Mouse (Mus musculus): ENCODE results near the gene Gm21897. TPM values are rescaled to one million over a fixed set of nuclear protein-coding genes. Genes with fewer than 3 reads are reported as not detected.
"Not testable (repeated sequence)": the region's sequence is repeated elsewhere in the genome, so short reads cannot be mapped to it uniquely, and the experiment has no call there.

The Gm21897 gene
- polyA plus RNA-seq (2016; fragmentation: Nextera tagmentation; extraction: Ambion mirVana), result not detected in 2 replicates

DNA sequence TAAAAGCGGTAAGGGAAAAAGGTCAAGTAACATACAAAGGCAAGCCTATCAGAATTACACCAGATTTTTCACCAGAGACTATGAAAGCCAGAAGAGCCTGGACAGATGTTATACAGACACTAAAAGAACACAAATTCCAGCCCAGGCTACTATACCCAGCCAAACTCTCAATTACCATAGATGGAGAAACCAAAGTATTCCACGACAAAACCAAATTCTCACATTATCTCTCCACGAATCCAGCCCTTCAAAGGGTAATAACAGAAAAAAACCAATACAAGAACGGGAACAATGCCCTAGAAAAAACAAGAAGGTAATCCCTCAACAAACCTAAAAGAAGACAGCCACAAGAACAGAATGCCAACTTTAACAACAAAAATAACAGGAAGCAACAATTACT, at the start of gene Gm21897:
Gm21897 (plus strand) TSS at position 301 of the 400 bp plus-strand sequence.
- H3K9me3 ChIP-seq (replicated peaks); H3K4me3 ChIP-seq; ATAC-seq; H3K9ac ChIP-seq; H3K4me1 ChIP-seq; H3K27me3 ChIP-seq (replicated peaks); H3K27ac ChIP-seq; H3K4me2 ChIP-seq; H3K36me3 ChIP-seq: not testable (repeated sequence)
- WGBS (ENCODE audit: insufficient replicate concordance), result no CpG with 5 or more reads among the region's 4 CpGs

DNA sequence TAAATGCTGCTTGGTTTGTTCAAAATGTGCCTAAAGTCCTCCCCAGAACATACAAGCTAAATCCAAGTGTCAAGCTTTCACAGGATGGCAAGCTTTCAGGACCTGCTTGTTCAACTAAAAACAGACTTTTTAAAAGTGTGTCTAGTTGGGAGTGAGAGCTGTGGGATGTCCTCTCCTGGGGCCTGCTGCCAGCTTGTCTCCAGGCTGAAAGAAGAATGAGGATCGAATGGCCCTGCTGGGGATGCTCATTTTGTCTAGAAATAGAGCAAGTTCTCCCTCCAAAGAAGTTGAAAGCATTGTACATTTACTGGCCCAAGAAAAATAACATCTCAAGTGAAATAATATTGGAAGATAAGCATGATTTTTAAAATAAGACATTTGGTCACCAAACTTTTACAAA, 45.0 kb upstream of the Gm21897 start:
- Histone ChIP-seq H3K9ac (no peak overlapping the region), H3K27ac (no peak overlapping the region), H3K4me2 (no peak overlapping the region), H3K36me3 (no peaks in the 10 kb centered on the region), H3K9me3 (replicated peaks) (no peaks in the 10 kb centered on the region), H3K27me3 (replicated peaks) (no peaks in the 10 kb centered on the region), H3K4me1 (no peaks in the 10 kb centered on the region), H3K4me3 (no peak overlapping the region)
- no peak for ATAC-seq
- WGBS (ENCODE audit: insufficient replicate concordance), result 28% methylated on average over 1 of the region's 1 CpGs

DNA sequence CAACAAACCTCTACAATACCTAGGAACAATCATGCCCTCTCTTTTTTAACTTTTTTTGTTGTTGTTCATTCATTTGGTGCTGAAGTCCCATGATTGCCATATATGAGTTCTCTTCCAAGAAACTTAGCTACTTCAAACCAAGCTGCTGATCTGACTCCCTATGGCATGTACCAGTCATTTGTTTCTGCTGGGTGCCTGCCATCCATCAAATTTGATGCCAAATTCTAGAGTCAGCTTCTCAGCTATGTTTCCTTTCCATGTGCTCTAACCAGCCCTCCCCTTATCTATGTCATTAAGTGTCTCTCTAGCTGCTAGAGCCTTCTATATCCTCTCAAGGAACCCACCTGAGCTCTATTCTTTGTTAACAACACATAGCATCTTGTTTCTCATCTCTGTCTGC, 39.8 kb upstream of the Gm21897 start:
- no peak for ATAC-seq
- Histone ChIP-seq H3K9me3 (replicated peaks) (0 out of 2 replicates have a peak, but pooled peaks cover 7% of the 10 kb centered on the region), H3K27ac (no peak overlapping the region), H3K4me3 (no peak overlapping the region), H3K27me3 (replicated peaks) (no peaks in the 10 kb centered on the region), H3K9ac (no peak overlapping the region), H3K4me1 (no peaks in the 10 kb centered on the region), H3K36me3 (no peaks in the 10 kb centered on the region), H3K4me2 (no peak overlapping the region)

DNA sequence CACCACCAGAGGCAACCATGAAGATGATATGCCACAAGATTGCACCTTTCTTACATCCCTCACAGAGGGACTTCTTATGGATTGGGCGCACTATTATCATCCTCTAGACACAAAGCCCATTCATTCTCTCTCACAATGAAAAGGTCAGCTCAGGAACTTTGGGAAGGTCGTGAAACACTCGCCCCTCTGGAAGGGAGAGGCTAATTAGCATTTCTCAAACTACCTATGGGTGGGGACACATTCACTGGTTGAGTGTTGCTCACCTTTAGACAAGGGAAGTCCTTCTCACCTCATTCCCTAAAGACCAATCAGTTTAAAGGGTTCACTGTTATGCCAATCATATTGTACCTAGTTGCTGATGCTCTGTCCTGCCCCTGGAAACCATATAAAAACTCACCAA, 24.2 kb upstream of the Gm21897 start:
- no peaks in the 10 kb centered on the region for H3K4me1 ChIP-seq
- H3K9ac ChIP-seq, result no peak overlapping the region
- no peak overlapping the region for H3K27ac ChIP-seq
- no peak overlapping the region for H3K4me2 ChIP-seq
- 48% methylated on average over 3 of the region's 3 CpGs for WGBS (ENCODE audit: insufficient replicate concordance)
- no peaks in the 10 kb centered on the region for H3K36me3 ChIP-seq
- no peaks in the 10 kb centered on the region for H3K9me3 ChIP-seq (replicated peaks)
- no peak overlapping the region for H3K4me3 ChIP-seq
- no peaks in the 10 kb centered on the region for H3K27me3 ChIP-seq (replicated peaks)
- ATAC-seq, result no peak

DNA sequence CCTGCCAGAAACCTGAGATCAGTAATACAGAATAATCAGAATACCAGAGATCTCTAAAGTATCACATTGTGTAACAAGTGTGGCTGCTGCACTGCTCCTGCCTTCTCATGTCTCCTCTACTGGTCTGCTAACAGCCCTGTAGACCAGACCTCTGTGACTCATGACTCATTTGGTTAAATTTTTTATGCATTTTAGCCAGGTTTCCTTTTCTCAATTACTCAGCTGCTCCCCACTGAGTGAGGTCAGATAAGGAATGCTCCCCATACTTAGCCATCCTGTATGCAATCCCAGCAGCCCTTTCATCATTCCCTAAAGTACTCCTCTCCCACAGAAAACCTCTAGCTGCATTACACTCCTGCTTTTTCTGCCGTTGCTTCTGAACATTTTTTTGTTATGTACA, 23.0 kb upstream of the Gm21897 start:
- Histone ChIP-seq H3K27me3 (replicated peaks) (no peaks in the 10 kb centered on the region), H3K9me3 (replicated peaks) (no peaks in the 10 kb centered on the region), H3K27ac (no peak overlapping the region), H3K4me3 (no peak overlapping the region), H3K9ac (no peak overlapping the region), H3K36me3 (no peaks in the 10 kb centered on the region), H3K4me2 (no peak overlapping the region), H3K4me1 (no peaks in the 10 kb centered on the region)
- 39% methylated on average over 1 of the region's 1 CpGs for WGBS (ENCODE audit: insufficient replicate concordance)
- ATAC-seq, result no peak

DNA sequence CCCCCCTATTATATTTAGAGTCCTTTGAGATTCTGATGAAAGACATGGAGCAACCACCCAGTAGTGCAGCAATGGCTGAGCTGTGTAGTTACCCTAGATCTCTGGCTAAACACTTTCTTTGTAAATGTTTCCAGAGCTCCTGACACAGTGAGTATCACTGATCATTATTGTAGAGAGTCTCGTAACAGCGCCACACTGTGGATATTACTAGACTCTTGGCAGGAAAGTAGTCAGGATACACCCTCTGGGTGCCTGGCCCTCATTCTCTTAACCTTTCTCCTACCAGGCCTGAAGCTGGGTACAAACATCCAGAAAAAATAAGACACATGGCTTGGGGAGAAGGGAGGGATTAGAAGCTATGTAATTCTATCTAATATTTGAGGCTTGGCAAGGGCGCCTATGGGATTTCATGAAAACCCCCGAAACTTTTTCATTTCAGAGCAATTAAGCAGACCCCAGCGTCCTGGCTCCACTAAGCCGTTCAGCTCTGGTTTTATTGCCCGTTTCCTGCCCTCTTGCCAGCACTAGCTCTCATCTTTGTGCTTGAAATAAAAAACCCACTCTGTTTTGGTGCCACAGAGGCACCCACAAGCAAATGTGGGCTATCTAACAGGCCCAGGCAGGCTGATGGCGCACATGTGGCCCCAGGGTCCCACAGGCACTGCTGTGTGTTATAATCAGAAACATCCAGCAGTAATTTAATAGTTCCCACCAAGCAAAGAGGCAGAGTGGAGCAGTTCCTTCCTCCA, 22.2 kb upstream of the Gm21897 start:
- Histone ChIP-seq H3K4me3 (no peak overlapping the region), H3K9me3 (replicated peaks) (no peaks in the 10 kb centered on the region), H3K27me3 (replicated peaks) (no peaks in the 10 kb centered on the region), H3K36me3 (no peaks in the 10 kb centered on the region), H3K4me2 (no peak overlapping the region), H3K4me1 (no peaks in the 10 kb centered on the region), H3K27ac (no peak overlapping the region), H3K9ac (no peak overlapping the region)
- WGBS (ENCODE audit: insufficient replicate concordance), result 52% methylated on average over 8 of the region's 8 CpGs
- no peak for ATAC-seq

DNA sequence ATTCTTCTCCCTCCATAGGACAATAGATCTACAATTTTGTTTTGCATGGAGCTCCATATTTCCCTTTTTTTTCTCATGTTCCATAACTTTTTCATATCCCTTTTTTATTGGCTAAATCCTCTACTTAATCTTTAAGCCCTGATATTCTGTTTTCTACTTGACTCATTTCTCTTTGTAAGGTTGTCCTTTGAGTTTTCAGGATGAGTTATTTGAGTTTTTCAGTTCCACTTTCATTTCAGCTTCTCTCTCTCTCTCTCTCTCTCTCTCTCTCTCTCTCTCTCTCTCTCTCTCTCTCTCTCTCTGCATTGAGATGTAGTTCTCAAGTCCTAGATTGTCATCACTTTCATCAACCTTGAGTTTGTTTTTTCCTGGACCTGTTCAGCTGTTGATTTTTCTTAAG, 17.3 kb downstream of the Gm21897 start:
- ATAC-seq, result no peak
- Histone ChIP-seq H3K9me3 (replicated peaks) (no peaks in the 10 kb centered on the region), H3K4me1 (no peaks in the 10 kb centered on the region), H3K27ac (no peak overlapping the region), H3K36me3 (no peaks in the 10 kb centered on the region), H3K4me3 (no peak overlapping the region), H3K27me3 (replicated peaks) (no peaks in the 10 kb centered on the region), H3K9ac (no peak overlapping the region), H3K4me2 (no peak overlapping the region)

DNA sequence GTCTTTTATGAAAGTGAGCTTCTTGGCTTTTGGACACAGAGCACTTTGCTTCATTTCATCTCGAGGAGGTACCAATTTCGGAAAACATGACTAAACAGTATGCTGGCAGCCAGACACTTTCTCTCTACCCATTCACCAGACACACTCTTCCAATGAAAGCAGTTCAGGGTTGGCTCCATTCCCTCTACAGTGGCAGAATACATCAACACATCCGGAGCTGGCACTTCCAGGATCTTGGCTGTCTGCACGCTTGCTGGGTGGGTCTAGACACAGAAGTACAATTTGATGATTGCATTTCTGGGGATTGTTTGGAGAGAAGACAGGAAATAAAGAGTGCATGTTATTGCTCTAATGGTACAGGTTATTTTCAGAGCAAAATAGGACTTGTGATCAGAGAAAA, 21.8 kb downstream of the Gm21897 start:
- Histone ChIP-seq H3K36me3 (no peaks in the 10 kb centered on the region), H3K9ac (no peak overlapping the region), H3K27me3 (replicated peaks) (no peaks in the 10 kb centered on the region), H3K4me1 (no peaks in the 10 kb centered on the region), H3K27ac (no peak overlapping the region), H3K4me3 (no peak overlapping the region), H3K9me3 (replicated peaks) (no peaks in the 10 kb centered on the region), H3K4me2 (no peak overlapping the region)
- no peak for ATAC-seq
- 56% methylated on average over 4 of the region's 4 CpGs for WGBS (ENCODE audit: insufficient replicate concordance)

DNA sequence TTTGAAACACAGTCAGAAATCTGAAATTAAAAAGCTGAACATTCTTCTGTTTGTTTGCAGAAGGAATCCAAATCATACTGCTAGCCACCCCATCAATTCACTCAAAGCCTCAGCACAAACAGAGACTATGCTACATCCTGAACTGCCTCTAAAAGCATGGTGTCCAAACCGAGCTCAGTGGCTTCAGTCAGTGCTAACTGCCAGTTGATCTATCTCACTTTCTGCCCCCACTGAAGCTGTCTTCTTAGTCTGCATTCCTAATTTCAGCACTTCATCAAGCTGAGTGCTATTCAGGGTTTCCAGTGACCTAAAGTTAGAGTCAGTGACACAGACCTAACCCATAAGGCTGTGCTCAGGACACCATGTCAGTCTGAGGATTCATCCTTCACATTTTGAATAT, 28.8 kb downstream of the Gm21897 start:
- no peaks in the 10 kb centered on the region for H3K36me3 ChIP-seq
- no peaks in the 10 kb centered on the region for H3K9me3 ChIP-seq (replicated peaks)
- no peaks in the 10 kb centered on the region for H3K27me3 ChIP-seq (replicated peaks)
- H3K9ac ChIP-seq, result no peak overlapping the region
- no peak for ATAC-seq
- WGBS (ENCODE audit: insufficient replicate concordance), result 41% methylated on average over 1 of the region's 1 CpGs
- H3K27ac ChIP-seq, result no peak overlapping the region
- H3K4me1 ChIP-seq, result no peaks in the 10 kb centered on the region
- no peak overlapping the region for H3K4me2 ChIP-seq
- H3K4me3 ChIP-seq, result no peak overlapping the region

DNA sequence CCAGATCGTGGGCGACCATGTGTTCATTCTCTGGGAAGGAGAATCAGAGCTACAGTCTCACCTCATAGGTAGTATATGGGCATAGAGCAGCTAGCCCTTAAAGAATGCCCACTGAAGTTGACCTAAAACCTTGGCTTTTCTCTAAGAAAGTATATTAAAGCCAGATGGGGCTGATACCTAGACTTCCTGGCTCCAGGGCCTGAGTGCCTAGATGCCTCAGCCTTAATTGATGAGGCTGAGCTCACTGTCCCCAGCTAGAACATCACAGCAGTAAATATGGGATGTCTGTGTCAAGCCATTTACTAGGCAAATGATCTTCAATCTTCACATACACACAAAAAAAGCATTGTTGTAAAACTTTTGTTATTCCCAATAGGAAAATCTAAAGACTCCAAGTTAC, 32.1 kb downstream of the Gm21897 start:
- 60% methylated on average over 2 of the region's 2 CpGs for WGBS (ENCODE audit: insufficient replicate concordance)
- Histone ChIP-seq H3K36me3 (no peaks in the 10 kb centered on the region), H3K9me3 (replicated peaks) (no peaks in the 10 kb centered on the region), H3K27me3 (replicated peaks) (no peaks in the 10 kb centered on the region), H3K9ac (no peak overlapping the region), H3K4me1 (no peaks in the 10 kb centered on the region), H3K4me2 (no peak overlapping the region), H3K27ac (no peak overlapping the region), H3K4me3 (no peak overlapping the region)
- no peak for ATAC-seq

DNA sequence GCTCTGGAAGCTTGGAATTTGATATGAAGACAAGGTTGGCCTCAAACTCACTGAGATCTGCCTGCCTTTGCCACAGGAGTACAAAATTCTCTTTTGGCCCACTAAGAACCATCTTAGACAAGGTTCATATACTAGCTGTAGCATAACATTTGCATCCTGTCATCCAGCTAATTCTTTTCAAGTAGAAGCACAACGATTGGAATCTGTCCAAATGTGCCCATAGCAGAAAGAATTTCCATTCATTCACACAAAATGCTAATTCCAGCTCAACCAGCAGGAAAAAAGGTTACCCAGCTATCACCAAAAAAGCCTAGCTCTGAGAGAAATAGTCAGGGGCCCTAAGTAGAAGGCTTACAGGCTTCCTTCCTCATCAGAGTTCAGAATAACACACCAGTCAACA, 34.0 kb downstream of the Gm21897 start:
- Histone ChIP-seq H3K4me1 (no peaks in the 10 kb centered on the region), H3K9ac (no peak overlapping the region), H3K4me3 (no peak overlapping the region), H3K27me3 (replicated peaks) (no peaks in the 10 kb centered on the region), H3K9me3 (replicated peaks) (no peaks in the 10 kb centered on the region), H3K4me2 (no peak overlapping the region), H3K27ac (no peak overlapping the region), H3K36me3 (no peaks in the 10 kb centered on the region)
- no peak for ATAC-seq
- 53% methylated on average over 1 of the region's 1 CpGs for WGBS (ENCODE audit: insufficient replicate concordance)

DNA sequence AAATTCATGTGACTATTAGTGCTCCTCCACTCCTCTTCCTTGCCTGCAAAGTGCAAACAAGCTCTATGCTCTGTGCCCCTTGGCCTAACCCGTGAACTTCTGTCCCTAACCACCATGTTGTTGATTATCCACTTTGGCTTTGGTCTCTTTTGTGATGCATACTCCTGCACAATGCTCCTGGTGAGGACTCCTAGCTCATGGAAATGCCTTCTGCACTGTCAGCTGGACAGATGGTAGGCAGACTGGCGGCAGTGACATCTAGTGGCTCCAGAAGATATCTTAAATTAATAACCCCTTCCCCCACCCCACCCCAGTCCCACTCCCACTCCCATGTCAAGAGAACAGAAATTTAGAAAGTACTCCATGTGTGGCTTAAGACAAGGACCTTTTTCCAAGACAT, 35.1 kb downstream of the Gm21897 start:
- WGBS (ENCODE audit: insufficient replicate concordance), result 45% methylated on average over 2 of the region's 2 CpGs
- ATAC-seq, result no peak

DNA sequence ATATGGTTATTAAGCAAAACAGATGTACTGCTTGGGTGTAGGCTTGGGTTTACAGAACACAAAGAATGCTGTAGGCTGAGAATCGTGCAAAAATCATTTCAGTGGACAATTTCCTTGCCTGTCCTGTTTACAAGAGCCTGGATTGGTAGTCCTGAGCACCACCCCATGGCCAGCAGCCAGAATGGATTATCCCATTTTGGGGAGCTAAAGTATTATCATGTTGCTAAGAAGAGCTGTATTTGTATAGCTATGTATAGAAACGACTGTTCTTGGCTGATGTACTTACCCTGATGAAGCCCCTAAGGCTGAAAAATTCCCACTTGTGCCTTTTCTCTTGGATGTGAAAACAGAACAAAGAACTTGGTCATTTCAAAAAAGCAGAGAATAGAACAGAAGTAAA, 37.6 kb downstream of the Gm21897 start:
- Histone ChIP-seq H3K9ac (no peak overlapping the region), H3K27ac (no peak overlapping the region), H3K27me3 (replicated peaks) (no peaks in the 10 kb centered on the region), H3K4me3 (no peak overlapping the region), H3K9me3 (replicated peaks) (no peaks in the 10 kb centered on the region), H3K36me3 (no peaks in the 10 kb centered on the region), H3K4me2 (no peak overlapping the region), H3K4me1 (no peaks in the 10 kb centered on the region)
- ATAC-seq, result no peak
- WGBS (ENCODE audit: insufficient replicate concordance), result 46% methylated on average over 2 of the region's 2 CpGs

More for the DNA sequence above, 35.1 kb downstream of the Gm21897 start:
- H3K4me2 ChIP-seq, result no peak overlapping the region
- H3K9ac ChIP-seq, result no peak overlapping the region
- H3K4me1 ChIP-seq, result no peaks in the 10 kb centered on the region
- H3K27me3 ChIP-seq (replicated peaks), result no peaks in the 10 kb centered on the region
- no peak overlapping the region for H3K4me3 ChIP-seq
- H3K36me3 ChIP-seq, result no peaks in the 10 kb centered on the region
- no peak overlapping the region for H3K27ac ChIP-seq
- H3K9me3 ChIP-seq (replicated peaks), result no peaks in the 10 kb centered on the region
